ENCODE assay signal across 8 mouse cellular contexts in the genomic region with DNA sequence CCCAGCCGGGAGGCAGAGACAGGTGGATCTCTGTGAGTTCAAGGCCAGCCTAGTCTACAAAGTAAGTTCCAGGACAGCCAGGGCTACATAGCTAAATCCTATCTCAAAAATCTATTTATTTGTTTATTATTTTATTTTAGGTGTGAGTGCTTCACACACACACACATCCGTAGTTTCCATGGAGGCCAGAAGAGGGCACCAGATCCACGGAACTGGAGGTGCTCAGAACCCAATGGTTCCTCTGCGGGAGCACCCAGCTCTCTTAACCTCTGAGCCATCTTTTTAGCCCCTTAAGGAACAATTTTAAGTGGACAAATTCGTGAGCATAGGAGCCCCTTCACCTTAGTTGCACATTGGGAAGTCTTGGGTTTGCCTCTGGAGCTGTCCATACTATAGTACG. TPM values are rescaled to one million over a fixed set of nuclear protein-coding genes. Genes with fewer than 3 reads are reported as not detected.
A peak's percentile ranks its signal among the peaks of the same experiment; 100 is the strongest.
DNase-seq lines count a peak whose midpoint lies in the region; ATAC-seq and TF ChIP-seq lines count a peak whose summit lies in the region.
"Had no signal": no experiment of that assay in that cellular context is flagged by ENCODE, and none has a peak within 500 bp of the region (broad histone marks: within the 10 kb centered on the region; RNA-seq: fewer than 3 reads in every experiment).

No protein-coding gene starts in this region.

- no peaks in the 10 kb centered on the region for H3K36me3 ChIP-seq in kidney, embryonic 15.5 days
- no peaks in the 10 kb centered on the region for H3K36me3 ChIP-seq in G1E (replicated peaks)
- H3K36me3 ChIP-seq in embryonic facial prominence, embryonic 11.5 days (replicated peaks; ENCODE audit: control insufficient read depth, insufficient read depth, low read depth, low read length) = no peaks in the 10 kb centered on the region
- H3K36me3 ChIP-seq: liver, embryonic 15.5 days had no signal

- DNase-seq in kidney, adult 9 months = peak; percentile 36
- DNase-seq in G1E (ENCODE audit: low spot score) = peak; percentile 8
- DNase-seq in adrenal gland, adult 2 months = peak; percentile 33
- DNase-seq in embryonic facial prominence, embryonic 11.5 days (ENCODE audit: low spot score) = peak; percentile 61
- DNase-seq in left cerebral cortex, postnatal 25 days (ENCODE audit: low spot score in 2 of 2) = peak; percentile 13 to 20
- DNase-seq in right cerebral cortex, postnatal 4 days = peak; percentile 62

- 0 out of 2 replicates have a peak, but pooled peaks cover 3% of the 10 kb centered on the region for H3K27me3 ChIP-seq in kidney, embryonic 15.5 days
- H3K27me3 ChIP-seq in G1E (ENCODE audit: insufficient read depth, low read length) = peaks cover 17% of the 10 kb centered on the region
- no peaks in the 10 kb centered on the region for H3K27me3 ChIP-seq in embryonic facial prominence, embryonic 11.5 days (ENCODE audit: control insufficient read depth, insufficient read depth, low read length)

- intact Hi-C loops in left cerebral cortex, postnatal 25 days (cut with DNase I) = no loop called here

- no peak for TF ChIP-seq CTCF in G1E (IDR thresholded peaks at IDR 0.05; ENCODE audit: low read depth, low read length)

- H3K4me3 ChIP-seq in kidney, embryonic 15.5 days (replicated peaks) = no peak overlapping the region
- H3K4me3 ChIP-seq in G1E (ENCODE audit: low read depth, low read length) = no peak overlapping the region
- H3K4me3 ChIP-seq in embryonic facial prominence, embryonic 11.5 days (ENCODE audit: low read depth, low read length) = no peak overlapping the region
- H3K4me3 ChIP-seq: liver, embryonic 15.5 days had no signal

- no peak overlapping the region for H3K9ac ChIP-seq in kidney, embryonic 15.5 days
- no peak overlapping the region for H3K9ac ChIP-seq in embryonic facial prominence, embryonic 11.5 days (replicated peaks; ENCODE audit: low read length)
- H3K9ac ChIP-seq: liver, embryonic 15.5 days had no signal

- ATAC-seq in kidney, embryonic 15.5 days (replicated peaks; ENCODE audit: low FRiP score) = no peak
- no peak for ATAC-seq in G1E (ENCODE audit: extremely low read depth, insufficient number of reproducible peaks, low FRiP score, poor library complexity, severe bottlenecking)
- no peak for ATAC-seq in embryonic facial prominence, embryonic 11.5 days (replicated peaks; ENCODE audit: insufficient number of reproducible peaks, low FRiP score, low TSS enrichment, low read depth)

- H3K4me2 ChIP-seq in kidney, embryonic 15.5 days = no peak overlapping the region
- H3K4me2 ChIP-seq in embryonic facial prominence, embryonic 11.5 days (ENCODE audit: low read depth, low read length) = no peak overlapping the region
- H3K4me2 ChIP-seq: liver, embryonic 15.5 days had no signal

- H3K4me1 ChIP-seq in kidney, embryonic 15.5 days = 0 out of 2 replicates have a peak, but pooled peaks cover 7% of the 10 kb centered on the region
- peaks cover 12% of the 10 kb centered on the region for H3K4me1 ChIP-seq in G1E (ENCODE audit: insufficient read depth, low read depth, low read length)
- H3K4me1 ChIP-seq in embryonic facial prominence, embryonic 11.5 days (ENCODE audit: control insufficient read depth, insufficient read depth, low read length) = no peaks in the 10 kb centered on the region

- no peak overlapping the region for H3K27ac ChIP-seq in kidney, embryonic 15.5 days
- H3K27ac ChIP-seq in embryonic facial prominence, embryonic 11.5 days (replicated peaks; ENCODE audit: low read depth, low read length) = no peak overlapping the region
- H3K27ac ChIP-seq: liver, embryonic 15.5 days had no signal

- WGBS in kidney, embryonic 15.5 days = 40% methylated on average over 6 of the region's 6 CpGs
- WGBS in embryonic facial prominence, embryonic 11.5 days = 42% methylated on average over 6 of the region's 6 CpGs

- no peaks in the 10 kb centered on the region for H3K9me3 ChIP-seq in kidney, embryonic 15.5 days (replicated peaks)
- no peaks in the 10 kb centered on the region for H3K9me3 ChIP-seq in G1E (replicated peaks)
- H3K9me3 ChIP-seq in embryonic facial prominence, embryonic 11.5 days (replicated peaks; ENCODE audit: control insufficient read depth, low read length) = no peaks in the 10 kb centered on the region
- H3K9me3 ChIP-seq: liver, embryonic 15.5 days had no signal

RNA-seq across cellular contexts. Expression of a gene that starts 20.0 kb away (rescaled TPM):
- polyA plus RNA-seq in kidney, embryonic 15.5 days (2015; fragmentation: Nextera tagmentation; extraction: Ambion mirVana) = not detected in 2 replicates
- total RNA-seq in G1E (2014; fragmentation: Nextera tagmentation) (not detected in 2 replicates), G1E (2017) (0.06 and 0.33 TPM in 2 replicates)
- polyA plus RNA-seq in G1E (2012) = not detected in 2 replicates
- not detected for total RNA-seq in adrenal gland, adult 2 months (2021)
- polyA plus RNA-seq in adrenal gland, adult 2 months (2012; rRNA removed) = 0.02 TPM in 1 of 2 replicates, not detected in the other
- polyA plus RNA-seq in embryonic facial prominence, embryonic 11.5 days (2014; fragmentation: Nextera tagmentation; extraction: Ambion mirVana) = 0.07 TPM in 1 of 2 replicates, not detected in the other
- total RNA-seq in left cerebral cortex, postnatal 25 days (2021) = under 1 TPM in 1 of 2 experiments, not detected in 1; 0.18 TPM

Comparison
In these comparisons a context has a peak if more than half of its experiments do, and no peak if none do; other contexts are left out.
1. DNase-seq: peak in every context shown above with its lines; median percentile 62 in right cerebral cortex, postnatal 4 days; 61 in embryonic facial prominence, embryonic 11.5 days; 36 in kidney, adult 9 months; 33 in adrenal gland, adult 2 months; 16 in left cerebral cortex, postnatal 25 days; 8 in G1E.